Mouse (Mus musculus): Measurements from ENCODE around the gene Ephx1. TPM values are rescaled to one million over a fixed set of nuclear protein-coding genes. Genes with fewer than 3 reads are reported as not detected.
A peak's percentile ranks its signal among the peaks of the same experiment; 100 is the strongest.

Ephx1 gene
- total and polyA plus RNA-seq, 2 experiments from 2014 or later = 6.9 to 10.2 TPM

GRCm38 (mm10) chr1:180956401-180956800 is 64.3 kb downstream of the Ephx1 start:
- H3K27ac ChIP-seq (ENCODE audit: low read depth) = no peak overlapping the region
- 88% methylated on average over 8 of the region's 8 CpGs for WGBS
- H3K9me3 ChIP-seq (replicated peaks; ENCODE audit: control insufficient read depth, low read length) = no peaks in the 10 kb centered on the region
- peaks cover 80% of the 10 kb centered on the region for H3K36me3 ChIP-seq (replicated peaks; ENCODE audit: control insufficient read depth, insufficient read depth, low read length)
- TF ChIP-seq CTCF (IDR thresholded peaks at IDR 0.05; ENCODE audit: low read depth) (no peak), EP300 (IDR thresholded peaks at IDR 0.05; ENCODE audit: low read depth) (no peak)
- no peak for DNase-seq (ENCODE audit: low spot score)
- no peak overlapping the region for H3K4me3 ChIP-seq (ENCODE audit: low read depth, low read length)
- no peak for ATAC-seq (ENCODE audit: insufficient read depth, low read depth)
- H3K4me2 ChIP-seq (ENCODE audit: low read depth, low read length) = no peak overlapping the region
- H3K9ac ChIP-seq (replicated peaks; ENCODE audit: low read depth, low read length) = no peak overlapping the region
- no peaks in the 10 kb centered on the region for H3K4me1 ChIP-seq (ENCODE audit: control insufficient read depth, insufficient read depth)
- no peaks in the 10 kb centered on the region for H3K27me3 ChIP-seq (ENCODE audit: control insufficient read depth, insufficient read depth, low read length)

DNA sequence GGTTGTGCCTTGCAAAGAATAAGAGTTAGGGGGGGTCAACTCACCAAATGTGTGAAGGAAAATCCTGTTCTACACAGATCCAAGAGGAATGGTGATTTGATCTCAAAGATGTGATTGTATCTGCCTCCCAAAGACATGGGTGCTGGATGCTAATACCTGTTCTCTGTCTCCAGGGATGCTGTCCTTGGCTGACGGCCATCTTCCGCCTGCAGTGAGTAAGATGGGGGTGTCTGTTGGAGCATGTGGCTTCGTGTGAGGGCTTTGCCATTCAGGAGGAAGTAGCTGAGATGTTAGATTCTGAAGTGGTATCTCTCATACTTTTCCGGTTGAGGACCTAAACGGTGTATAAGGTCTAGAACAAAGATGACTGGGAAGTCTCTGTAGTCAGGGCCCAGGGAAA is 67.9 kb downstream of the Ephx1 start:
- 86% methylated on average over 5 of the region's 5 CpGs for whole genome bisulfite sequencing
- H3K4me1 ChIP-seq (ENCODE audit: control insufficient read depth, insufficient read depth) = no peaks in the 10 kb centered on the region
- TF ChIP-seq CTCF (IDR thresholded peaks at IDR 0.05; ENCODE audit: low read depth) (no peak), EP300 (IDR thresholded peaks at IDR 0.05; ENCODE audit: low read depth) (no peak)
- peaks cover 76% of the 10 kb centered on the region for H3K36me3 ChIP-seq (replicated peaks; ENCODE audit: control insufficient read depth, insufficient read depth, low read length)
- H3K27ac ChIP-seq (ENCODE audit: low read depth) = no peak overlapping the region
- DNase-seq (ENCODE audit: low spot score) = no peak
- H3K4me3 ChIP-seq (ENCODE audit: low read depth, low read length) = no peak overlapping the region
- H3K4me2 ChIP-seq (ENCODE audit: low read depth, low read length) = no peak overlapping the region
- no peaks in the 10 kb centered on the region for H3K9me3 ChIP-seq (replicated peaks; ENCODE audit: control insufficient read depth, low read length)
- no peak overlapping the region for H3K9ac ChIP-seq (replicated peaks; ENCODE audit: low read depth, low read length)
- ATAC-seq (ENCODE audit: insufficient read depth, low read depth) = no peak
- H3K27me3 ChIP-seq (ENCODE audit: control insufficient read depth, insufficient read depth, low read length) = no peaks in the 10 kb centered on the region

DNA sequence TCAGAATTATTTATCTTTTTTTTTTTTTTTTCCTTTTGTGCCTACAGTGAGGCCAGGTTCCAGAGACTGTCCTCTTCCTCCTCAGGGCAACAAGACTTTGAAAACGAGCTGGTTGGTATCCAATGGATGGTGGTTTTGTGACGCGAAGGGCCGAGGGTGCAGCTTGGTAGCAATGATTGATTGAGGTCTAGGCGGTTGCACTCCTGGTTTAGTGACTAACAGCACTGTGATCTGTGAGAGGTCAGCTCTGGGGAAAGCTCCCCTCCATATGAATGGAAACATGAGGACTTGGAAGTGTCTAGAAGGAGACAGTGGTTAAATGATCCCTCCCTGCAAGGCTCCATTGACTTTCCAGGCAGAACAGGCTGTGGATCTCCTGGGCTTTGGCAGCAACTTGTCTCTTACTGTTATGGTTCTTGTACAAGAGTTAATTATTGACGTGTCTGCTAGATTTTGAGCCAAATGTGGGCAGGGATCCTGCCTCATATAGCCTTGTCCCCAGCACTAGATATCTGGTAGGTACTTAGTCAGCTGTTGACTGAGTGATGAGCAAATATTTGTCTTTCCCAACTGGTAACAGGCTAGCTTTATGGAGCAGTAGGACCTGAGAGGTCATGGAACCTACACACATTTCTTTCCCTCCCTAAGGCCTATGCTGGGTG is 68.5 kb downstream of the Ephx1 start:
- WGBS = 85% methylated on average over 6 of the region's 6 CpGs
- no peak overlapping the region for H3K4me2 ChIP-seq (ENCODE audit: low read depth, low read length)
- ATAC-seq (ENCODE audit: insufficient read depth, low read depth) = no peak
- no peak for DNase-seq (ENCODE audit: low spot score)
- H3K4me3 ChIP-seq (ENCODE audit: low read depth, low read length) = no peak overlapping the region
- no peak overlapping the region for H3K9ac ChIP-seq (replicated peaks; ENCODE audit: low read depth, low read length)
- no peaks in the 10 kb centered on the region for H3K4me1 ChIP-seq (ENCODE audit: control insufficient read depth, insufficient read depth)
- no peaks in the 10 kb centered on the region for H3K27me3 ChIP-seq (ENCODE audit: control insufficient read depth, insufficient read depth, low read length)
- peaks cover 77% of the 10 kb centered on the region for H3K36me3 ChIP-seq (replicated peaks; ENCODE audit: control insufficient read depth, insufficient read depth, low read length)
- H3K9me3 ChIP-seq (replicated peaks; ENCODE audit: control insufficient read depth, low read length) = no peaks in the 10 kb centered on the region
- TF ChIP-seq EP300 (IDR thresholded peaks at IDR 0.05; ENCODE audit: low read depth) = no peak
- H3K27ac ChIP-seq (ENCODE audit: low read depth) = no peak overlapping the region

- ATAC-seq (ENCODE audit: insufficient read depth, low read depth) = no peak
- H3K27me3 ChIP-seq (ENCODE audit: control insufficient read depth, insufficient read depth, low read length) = no peaks in the 10 kb centered on the region
- no peak for TF ChIP-seq EP300 (IDR thresholded peaks at IDR 0.05; ENCODE audit: low read depth)
- no peak for TF ChIP-seq CTCF (IDR thresholded peaks at IDR 0.05; ENCODE audit: low read depth)
- no peak overlapping the region for H3K9ac ChIP-seq (replicated peaks; ENCODE audit: low read depth, low read length)
- 52% methylated on average over 6 of the region's 6 CpGs for WGBS
- no peak overlapping the region for H3K27ac ChIP-seq (ENCODE audit: low read depth)
- H3K36me3 ChIP-seq (replicated peaks; ENCODE audit: control insufficient read depth, insufficient read depth, low read length) = peaks cover 38% of the 10 kb centered on the region
- peaks cover 23% of the 10 kb centered on the region for H3K4me1 ChIP-seq (ENCODE audit: control insufficient read depth, insufficient read depth)
- no peak overlapping the region for H3K4me2 ChIP-seq (ENCODE audit: low read depth, low read length)
- H3K4me3 ChIP-seq (ENCODE audit: low read depth, low read length) = no peak overlapping the region
- no peaks in the 10 kb centered on the region for H3K9me3 ChIP-seq (replicated peaks; ENCODE audit: control insufficient read depth, low read length)
- DNase-seq (ENCODE audit: low spot score) = no peak
Observed at GRCm38 (mm10) chr1:180946448-180946847, 74.3 kb downstream of the Ephx1 start.

DNA sequence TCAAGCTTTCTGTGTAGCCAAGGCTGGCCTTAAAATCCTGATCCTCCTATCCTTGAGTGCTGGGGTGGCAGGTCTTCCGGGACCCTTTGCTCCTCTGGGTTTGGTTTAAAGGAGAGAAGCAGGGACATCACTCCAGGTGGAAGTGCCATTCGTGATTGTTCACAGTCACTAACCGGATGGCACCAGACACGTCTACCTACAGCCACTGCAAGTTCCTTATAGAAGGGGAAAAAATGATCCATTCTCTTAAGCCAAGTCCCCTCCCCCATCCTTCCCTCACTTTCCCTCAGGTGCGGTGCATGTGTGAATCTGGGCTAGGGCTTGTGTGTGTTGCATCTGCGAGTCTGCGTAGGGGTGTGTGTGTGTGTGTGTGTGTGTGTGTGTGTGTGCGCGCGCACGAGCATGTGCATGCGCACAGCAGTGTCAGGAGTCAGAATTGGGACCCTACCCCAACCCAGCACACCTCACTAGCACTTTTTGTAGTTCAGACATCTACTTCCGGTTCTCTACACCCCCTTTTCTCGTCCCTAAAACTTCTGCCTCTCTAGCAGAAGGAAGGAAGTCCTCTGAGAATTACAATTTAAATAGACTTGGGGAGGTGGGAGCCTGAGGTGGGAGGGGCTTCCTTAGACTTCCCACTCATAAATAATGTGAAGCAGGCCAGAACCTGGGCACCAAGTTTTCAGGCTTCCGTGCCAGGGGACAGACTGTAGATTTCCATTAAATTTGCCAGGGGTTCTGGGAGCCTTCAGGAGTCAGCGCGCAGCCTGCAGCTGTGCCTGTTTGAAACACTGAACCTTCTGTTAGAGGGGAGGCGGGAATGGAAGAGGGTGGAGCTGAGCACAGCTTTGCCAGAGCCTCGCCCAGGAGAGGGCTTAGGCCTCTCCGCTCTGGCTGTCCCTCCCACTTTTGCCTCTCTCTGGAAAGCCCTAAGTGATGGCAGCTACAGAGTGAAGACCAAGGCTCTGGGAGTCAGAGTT is 75.4 kb downstream of the Ephx1 start:
- no peak overlapping the region for H3K4me3 ChIP-seq (ENCODE audit: low read depth, low read length)
- 40% methylated on average over 20 of the region's 20 CpGs for WGBS
- H3K27ac ChIP-seq (ENCODE audit: low read depth) = peak overlapping the region; percentile 1; the same call in 1 of the 2 replicates
- H3K36me3 ChIP-seq (replicated peaks; ENCODE audit: control insufficient read depth, insufficient read depth, low read length) = peaks cover 34% of the 10 kb centered on the region
- TF ChIP-seq CTCF (IDR thresholded peaks at IDR 0.05; ENCODE audit: low read depth) (no peak), EP300 (IDR thresholded peaks at IDR 0.05; ENCODE audit: low read depth) (no peak)
- peak; percentile 76 for DNase-seq (ENCODE audit: low spot score)
- H3K4me1 ChIP-seq (ENCODE audit: control insufficient read depth, insufficient read depth) = peaks cover 23% of the 10 kb centered on the region
- ATAC-seq (ENCODE audit: insufficient read depth, low read depth) = peak; percentile 52
- no peaks in the 10 kb centered on the region for H3K9me3 ChIP-seq (replicated peaks; ENCODE audit: control insufficient read depth, low read length)
- H3K9ac ChIP-seq (replicated peaks; ENCODE audit: low read depth, low read length) = no peak overlapping the region
- H3K27me3 ChIP-seq (ENCODE audit: control insufficient read depth, insufficient read depth, low read length) = no peaks in the 10 kb centered on the region
- H3K4me2 ChIP-seq (ENCODE audit: low read depth, low read length) = peak overlapping the region; percentile 34; the same call in 1 of the 2 replicates
